Mouse (Mus musculus) kidney, embryonic 15.5 days (tissue): ENCODE measurements around the gene Nhlrc3. TPM values are rescaled to one million over a fixed set of nuclear protein-coding genes. Genes with fewer than 3 reads are reported as not detected.

Experiments
- ATAC-seq: fragments of 200-750 bp; cut with Nextera tagmentation; replicated peaks from 2 replicates; pipeline ENCODE4 v1.8.0; 2017; ENCODE audit warnings: moderate TSS enrichment; ENCODE audit not compliant: low FRiP score
- H3K27ac ChIP-seq: fragments of 300-500 bp; sonication (generic); 2 replicates; pipeline ENCODE4 v1.5.1; 2015; ENCODE audit warnings: mild to moderate bottlenecking, inconsistent platforms
- H3K27me3 ChIP-seq: fragments of 300-500 bp; sonication (generic); 2 replicates; pipeline ENCODE4 v1.6.1; 2015; ENCODE audit warnings: inconsistent platforms
- H3K36me3 ChIP-seq: fragments of 300-500 bp; sonication (generic); 2 replicates; pipeline ENCODE4 v1.6.1; 2015; ENCODE audit warnings: inconsistent platforms
- H3K4me1 ChIP-seq: fragments of 300-500 bp; sonication (generic); 2 replicates; pipeline ENCODE4 v1.6.1; 2015; ENCODE audit warnings: inconsistent platforms
- H3K4me2 ChIP-seq: fragments of 300-500 bp; sonication (generic); 2 replicates; pipeline ENCODE4 v1.6.1; 2015; ENCODE audit warnings: moderate library complexity, mild to moderate bottlenecking, inconsistent platforms
- H3K4me3 ChIP-seq: fragments of 300-500 bp; sonication (generic); replicated peaks from 2 replicates; pipeline ENCODE4 v1.5.1; 2015; ENCODE audit warnings: mild to moderate bottlenecking, inconsistent platforms
- H3K9ac ChIP-seq: fragments of 300-500 bp; sonication (generic); 2 replicates; pipeline ENCODE4 v1.6.1; 2015; ENCODE audit warnings: mild to moderate bottlenecking, inconsistent platforms
- H3K9me3 ChIP-seq: fragments of 300-500 bp; sonication (generic); replicated peaks from 2 replicates; pipeline ENCODE4 v1.6.1; 2016; ENCODE audit warnings: inconsistent platforms
- WGBS: fragments of 180-500 bp; shearing (Covaris S2); methylation state at CpG from one replicate; pipeline ENCODE4 v1.1.7; 2015; ENCODE audit warnings: mixed read lengths; 5-methylcytosine and 5-hydroxymethylcytosine counted together
- polyA plus RNA-seq: library from polyadenylated mRNA; unstranded; fragments of >200 nt; fragmentation: Nextera tagmentation; extraction: Ambion mirVana; gene quantifications from 2 replicates; pipeline ENCODE4 v1.2.1, GENCODE M21; 2015

Gene Nhlrc3
- polyA plus RNA-seq, 1 experiment from 2014 or later: 9.9 TPM

DNA sequence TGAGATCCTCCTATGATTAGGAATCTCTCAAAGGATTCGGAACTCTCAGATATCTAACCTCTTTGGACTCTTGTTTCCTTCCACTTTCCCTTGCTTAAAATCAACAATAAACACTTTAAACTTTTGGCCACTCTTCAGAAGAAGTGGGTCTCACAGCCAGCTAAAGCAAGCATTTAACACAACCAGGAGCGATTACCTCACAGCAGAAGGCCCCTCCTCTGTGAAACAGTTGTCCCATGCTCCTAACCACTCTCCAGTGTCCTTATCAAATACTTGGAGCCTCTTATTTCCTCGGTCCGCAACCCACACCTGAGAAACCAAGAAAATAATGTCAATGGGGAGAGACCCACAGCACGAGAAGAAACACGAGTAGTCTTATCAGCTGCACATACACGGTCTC lies 9.8 kb downstream of the Nhlrc3 start:
- H3K27me3 ChIP-seq: no peaks in the 10 kb centered on the region
- 93% methylated on average over 7 of the region's 7 CpGs for WGBS
- H3K4me2 ChIP-seq: no peak overlapping the region
- H3K9me3 ChIP-seq: no peaks in the 10 kb centered on the region
- no peak overlapping the region for H3K9ac ChIP-seq
- H3K4me1 ChIP-seq: no peaks in the 10 kb centered on the region
- peaks cover 93% of the 10 kb centered on the region for H3K36me3 ChIP-seq
- ATAC-seq: no peak
- no peak overlapping the region for H3K27ac ChIP-seq
- no peak overlapping the region for H3K4me3 ChIP-seq

DNA sequence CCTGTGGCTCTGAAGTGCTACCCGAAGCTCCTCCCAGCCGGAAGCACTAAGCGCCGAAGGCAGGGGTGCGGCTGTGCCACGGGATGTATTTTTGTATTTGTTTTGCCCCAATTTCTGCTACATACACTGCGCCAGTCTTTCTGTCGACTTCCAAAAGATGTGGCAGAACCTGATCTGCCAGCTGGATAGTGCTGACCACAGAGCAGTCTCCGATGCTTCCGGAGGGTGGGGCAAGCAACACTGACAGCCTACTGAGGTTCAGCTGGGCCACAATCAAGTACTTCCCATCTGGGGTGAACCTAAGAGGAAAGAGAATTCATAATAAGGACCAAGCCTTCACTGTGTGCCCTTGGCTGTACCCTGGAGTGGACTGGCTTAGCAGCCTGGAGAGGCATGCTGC lies 10.8 kb downstream of the Nhlrc3 start:
- H3K27ac ChIP-seq: no peak overlapping the region
- H3K36me3 ChIP-seq: peaks cover 85% of the 10 kb centered on the region
- H3K4me2 ChIP-seq: no peak overlapping the region
- no peaks in the 10 kb centered on the region for H3K9me3 ChIP-seq
- no peak overlapping the region for H3K9ac ChIP-seq
- H3K4me1 ChIP-seq: peaks cover 3% of the 10 kb centered on the region; the same call in 1 of the 2 replicates
- no peaks in the 10 kb centered on the region for H3K27me3 ChIP-seq
- no peak overlapping the region for H3K4me3 ChIP-seq
- 90% methylated on average over 10 of the region's 10 CpGs for WGBS
- no peak for ATAC-seq

DNA sequence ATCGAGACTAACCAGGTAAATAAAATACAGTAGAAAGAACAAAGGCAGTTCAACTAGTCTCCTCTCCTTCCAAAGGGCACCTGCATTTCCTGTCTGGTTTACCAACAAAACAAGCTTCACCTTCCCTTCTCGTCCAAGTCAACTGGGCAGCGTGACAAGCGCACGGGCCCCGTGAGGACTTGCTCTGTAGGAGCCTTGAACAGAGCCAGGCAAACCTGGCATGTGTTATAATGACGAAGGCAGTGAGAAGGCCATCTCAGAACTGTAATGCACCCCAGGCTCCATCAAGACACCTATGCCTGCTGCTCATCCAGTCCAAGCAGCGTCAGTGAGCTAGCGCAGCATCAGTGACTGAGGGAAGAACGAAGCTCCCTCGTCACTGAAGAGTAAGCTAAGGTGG lies 12.5 kb downstream of the Nhlrc3 start:
- Histone ChIP-seq H3K36me3 (peaks cover 70% of the 10 kb centered on the region), H3K27ac (no peak overlapping the region), H3K4me1 (peaks cover 3% of the 10 kb centered on the region; the same call in 1 of the 2 replicates), H3K4me3 (no peak overlapping the region), H3K4me2 (no peak overlapping the region), H3K9me3 (no peaks in the 10 kb centered on the region), H3K9ac (no peak overlapping the region), H3K27me3 (no peaks in the 10 kb centered on the region)
- no peak for ATAC-seq
- 94% methylated on average over 11 of the region's 11 CpGs for WGBS

DNA sequence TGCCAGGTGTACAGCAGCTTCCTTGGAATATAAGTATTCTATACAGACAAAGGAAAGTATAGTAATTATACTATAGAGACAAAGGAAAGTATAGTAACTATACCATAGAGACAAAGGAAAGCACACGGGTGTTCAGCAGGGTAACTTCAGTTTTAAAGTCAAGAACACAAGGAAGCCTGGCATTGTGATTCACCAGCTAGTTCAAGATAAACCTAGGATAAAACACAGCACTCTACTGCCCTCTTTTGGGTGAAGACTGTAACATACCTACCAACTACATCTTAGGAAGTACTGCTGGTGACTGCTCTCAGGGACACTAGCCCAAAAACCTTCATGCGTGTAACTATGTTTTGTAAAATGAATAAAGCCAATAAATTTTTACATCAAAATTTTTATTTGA lies 14.9 kb downstream of the Nhlrc3 start:
- peak; percentile 54; the same call in 1 of the 2 replicates for ATAC-seq
- Histone ChIP-seq H3K4me1 (peaks cover 3% of the 10 kb centered on the region; the same call in 1 of the 2 replicates), H3K36me3 (peaks cover 46% of the 10 kb centered on the region), H3K9me3 (no peaks in the 10 kb centered on the region), H3K9ac (no peak overlapping the region), H3K27ac (no peak overlapping the region), H3K27me3 (no peaks in the 10 kb centered on the region), H3K4me3 (no peak overlapping the region), H3K4me2 (no peak overlapping the region)
- 16% methylated on average over 2 of the region's 2 CpGs for WGBS

DNA sequence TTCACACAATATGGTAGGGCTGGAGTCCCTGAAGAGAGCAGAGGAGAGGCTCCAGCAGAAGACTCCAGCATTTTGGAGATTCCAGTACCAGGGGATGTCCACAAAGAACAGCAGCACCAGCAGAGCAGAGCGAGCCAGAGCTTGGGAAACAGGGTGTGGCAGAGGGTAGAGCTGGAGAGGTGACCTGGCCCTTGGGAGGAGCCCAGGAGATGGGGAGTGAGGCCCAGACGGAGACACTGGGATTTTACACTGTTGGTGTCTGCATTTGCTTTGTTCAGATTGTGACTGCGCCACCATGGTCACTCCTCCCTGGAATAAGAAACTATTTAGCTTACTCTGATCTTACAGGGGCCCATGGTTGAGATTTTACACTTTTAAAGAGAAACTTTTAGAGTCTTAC lies 16.3 kb downstream of the Nhlrc3 start:
- no peak overlapping the region for H3K9ac ChIP-seq
- no peaks in the 10 kb centered on the region for H3K27me3 ChIP-seq
- peaks cover 32% of the 10 kb centered on the region for H3K36me3 ChIP-seq
- no peaks in the 10 kb centered on the region for H3K9me3 ChIP-seq
- no peak for ATAC-seq
- no peak overlapping the region for H3K4me3 ChIP-seq
- no peak overlapping the region for H3K27ac ChIP-seq
- H3K4me1 ChIP-seq: peaks cover 3% of the 10 kb centered on the region; the same call in 1 of the 2 replicates
- WGBS: 86% methylated on average over 3 of the region's 3 CpGs
- no peak overlapping the region for H3K4me2 ChIP-seq

DNA sequence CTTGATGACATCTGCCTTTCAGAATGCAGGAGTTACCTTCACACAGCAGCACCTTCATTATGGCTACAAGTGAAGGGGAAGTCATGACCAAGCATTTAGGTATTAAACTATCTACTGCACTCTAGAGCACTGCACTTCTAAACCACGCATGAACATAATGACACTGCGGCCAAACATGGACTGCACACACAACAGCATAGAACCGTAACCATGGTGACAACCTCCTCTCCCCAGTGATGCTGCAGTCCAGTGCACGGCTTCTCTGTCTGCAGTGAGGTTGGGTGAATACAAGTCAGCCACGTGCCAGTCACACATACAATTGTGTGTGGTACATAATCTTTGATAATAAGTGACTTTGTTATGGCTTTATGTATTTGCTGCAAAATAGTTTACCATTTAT lies 17.6 kb downstream of the Nhlrc3 start:
- H3K27ac ChIP-seq: no peak overlapping the region
- H3K9me3 ChIP-seq: no peaks in the 10 kb centered on the region
- H3K4me2 ChIP-seq: no peak overlapping the region
- no peaks in the 10 kb centered on the region for H3K27me3 ChIP-seq
- H3K9ac ChIP-seq: no peak overlapping the region
- H3K4me3 ChIP-seq: no peak overlapping the region
- H3K36me3 ChIP-seq: peaks cover 20% of the 10 kb centered on the region
- WGBS: 90% methylated on average over 5 of the region's 5 CpGs
- ATAC-seq: no peak
- peaks cover 3% of the 10 kb centered on the region; the same call in 1 of the 2 replicates for H3K4me1 ChIP-seq

DNA sequence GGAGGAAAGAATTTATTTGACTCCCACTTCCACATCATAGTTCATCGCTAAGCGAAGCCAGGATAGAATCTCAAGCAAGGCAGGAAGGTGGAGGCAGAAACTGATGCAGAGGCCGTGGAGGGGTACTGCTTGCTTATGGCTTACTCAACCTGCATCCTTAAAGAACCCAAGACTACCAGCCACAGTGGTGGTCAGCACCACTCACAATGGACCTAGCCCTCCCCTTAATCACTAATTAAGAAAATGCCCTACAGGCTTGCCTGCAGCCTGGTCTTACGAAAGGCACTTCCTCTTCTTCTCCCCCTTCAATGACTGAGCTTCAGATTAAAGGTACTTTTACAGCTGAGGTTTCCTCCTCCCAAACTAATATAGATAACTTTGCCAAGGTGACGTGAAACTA lies 26.6 kb downstream of the Nhlrc3 start:
- ATAC-seq: no peak
- H3K9me3 ChIP-seq: no peaks in the 10 kb centered on the region
- H3K4me1 ChIP-seq: no peaks in the 10 kb centered on the region
- no peak overlapping the region for H3K4me3 ChIP-seq
- WGBS: 61% methylated on average over 5 of the region's 5 CpGs
- H3K27ac ChIP-seq: no peak overlapping the region
- no peak overlapping the region for H3K4me2 ChIP-seq
- no peaks in the 10 kb centered on the region for H3K27me3 ChIP-seq
- no peaks in the 10 kb centered on the region for H3K36me3 ChIP-seq
- no peak overlapping the region for H3K9ac ChIP-seq

DNA sequence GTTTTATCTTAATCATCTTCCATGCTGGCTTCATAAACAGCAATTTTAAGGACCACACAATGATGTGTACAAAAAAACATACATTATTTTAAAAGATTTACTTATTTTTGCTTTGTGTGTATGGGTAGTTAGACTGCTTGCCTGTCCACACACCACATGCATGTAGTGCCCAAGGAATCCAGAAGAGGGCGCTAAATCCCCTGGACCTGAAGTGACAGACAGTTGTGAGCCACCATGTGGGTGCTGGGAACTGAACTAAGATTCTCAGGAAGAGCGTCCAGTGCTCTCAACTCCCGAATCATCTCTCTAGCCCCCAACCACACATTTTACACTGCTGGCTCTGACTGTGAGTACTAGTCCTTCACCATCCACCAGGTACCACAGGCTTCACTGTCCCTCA lies 28.5 kb downstream of the Nhlrc3 start:
- no peak for ATAC-seq
- Histone ChIP-seq H3K4me2 (no peak overlapping the region), H3K36me3 (no peaks in the 10 kb centered on the region), H3K27me3 (no peaks in the 10 kb centered on the region), H3K9ac (no peak overlapping the region), H3K4me1 (no peaks in the 10 kb centered on the region), H3K27ac (no peak overlapping the region), H3K4me3 (no peak overlapping the region), H3K9me3 (no peaks in the 10 kb centered on the region)
- 78% methylated on average over 3 of the region's 3 CpGs for WGBS

DNA sequence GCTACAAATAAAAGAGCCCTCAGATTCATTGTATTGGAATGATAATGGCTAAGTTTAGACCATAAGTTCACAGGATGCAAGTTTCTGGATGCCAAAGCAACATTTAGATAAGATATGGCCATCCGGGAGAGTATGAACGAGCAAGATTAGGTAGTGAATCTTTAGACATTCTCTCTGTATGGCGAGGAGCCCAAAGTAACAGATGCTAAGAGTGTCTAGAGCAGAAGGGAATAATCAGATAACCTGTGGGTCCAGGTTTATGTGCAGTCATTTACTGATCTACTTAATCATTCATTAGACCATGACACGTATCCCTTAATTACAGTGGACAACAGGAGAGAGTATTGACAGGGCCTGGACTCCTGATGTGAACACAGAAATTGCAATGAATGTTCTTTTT lies 39.6 kb downstream of the Nhlrc3 start:
- Histone ChIP-seq H3K4me1 (no peaks in the 10 kb centered on the region), H3K27me3 (no peaks in the 10 kb centered on the region), H3K9ac (no peak overlapping the region), H3K9me3 (no peaks in the 10 kb centered on the region), H3K4me3 (no peak overlapping the region), H3K36me3 (no peaks in the 10 kb centered on the region), H3K4me2 (no peak overlapping the region), H3K27ac (no peak overlapping the region)
- no peak for ATAC-seq
- WGBS: 81% methylated on average over 4 of the region's 4 CpGs

DNA sequence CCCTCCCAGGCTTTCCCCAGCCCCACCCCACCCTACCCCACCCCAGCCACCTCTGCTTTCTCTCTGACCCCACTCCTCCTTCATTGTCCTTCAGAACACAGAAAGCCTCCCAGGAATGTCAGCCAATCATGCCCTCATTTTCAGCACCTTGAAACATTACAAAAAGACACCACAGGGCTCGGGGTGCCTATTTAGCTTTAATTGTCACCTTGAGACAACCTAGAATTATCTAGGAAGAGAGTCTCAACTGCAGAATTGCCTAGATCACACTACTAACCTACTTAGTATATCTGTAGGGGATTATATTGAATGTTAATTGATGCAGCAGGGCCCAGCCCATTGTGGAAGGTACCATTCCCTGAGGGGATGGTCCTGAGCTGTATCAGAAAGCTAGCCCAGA lies 40.4 kb downstream of the Nhlrc3 start:
- H3K9me3 ChIP-seq: no peaks in the 10 kb centered on the region
- H3K4me3 ChIP-seq: no peak overlapping the region
- no peak for ATAC-seq
- H3K27ac ChIP-seq: no peak overlapping the region
- H3K36me3 ChIP-seq: no peaks in the 10 kb centered on the region
- H3K4me2 ChIP-seq: no peak overlapping the region
- H3K27me3 ChIP-seq: no peaks in the 10 kb centered on the region
- 67% methylated on average over 1 of the region's 1 CpGs for WGBS
- H3K9ac ChIP-seq: no peak overlapping the region
- no peaks in the 10 kb centered on the region for H3K4me1 ChIP-seq

DNA sequence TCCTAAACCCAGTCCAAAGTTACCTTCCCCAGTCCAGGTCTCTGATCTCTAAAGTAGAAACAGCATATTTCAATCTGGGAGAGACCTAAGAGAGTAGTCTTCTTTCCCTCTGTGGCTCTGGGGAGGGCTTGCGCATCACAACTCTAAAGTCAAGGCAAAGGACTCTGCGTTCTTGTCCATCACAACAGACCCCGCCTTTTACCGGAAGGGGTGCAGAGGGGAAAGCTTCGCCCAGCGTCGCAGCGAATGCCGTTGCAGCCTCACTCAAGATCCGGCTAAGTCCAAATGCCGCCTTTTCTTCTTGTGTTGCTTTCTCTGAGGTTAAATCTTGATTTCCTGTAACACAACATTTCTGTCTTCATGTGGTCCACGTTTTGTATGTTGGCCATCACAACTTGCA lies 41.5 kb downstream of the Nhlrc3 start:
- Histone ChIP-seq H3K9me3 (no peaks in the 10 kb centered on the region), H3K27me3 (no peaks in the 10 kb centered on the region), H3K4me2 (no peak overlapping the region), H3K27ac (no peak overlapping the region), H3K4me1 (no peaks in the 10 kb centered on the region), H3K9ac (no peak overlapping the region), H3K4me3 (no peak overlapping the region), H3K36me3 (no peaks in the 10 kb centered on the region)
- no peak for ATAC-seq
- 91% methylated on average over 12 of the region's 12 CpGs for WGBS

DNA sequence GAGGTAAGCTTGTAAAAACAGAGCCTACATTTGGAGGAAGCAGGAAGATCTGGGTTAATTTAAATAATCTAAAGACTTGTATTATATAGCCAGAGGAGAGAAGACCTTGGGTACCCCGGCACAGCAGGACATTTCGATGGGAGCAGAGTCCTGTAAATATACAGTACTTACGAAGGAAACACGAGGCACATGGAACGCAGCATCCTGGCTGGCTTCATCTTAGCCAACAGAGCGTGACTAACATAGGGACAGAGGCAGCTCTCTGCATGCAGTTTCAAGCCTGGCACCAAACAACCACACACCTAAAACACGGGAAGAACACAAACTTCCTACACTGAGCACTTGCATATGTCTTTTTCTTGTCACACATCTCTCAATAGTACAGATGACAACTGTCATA lies 45.4 kb downstream of the Nhlrc3 start:
- H3K4me3 ChIP-seq: no peak overlapping the region
- H3K9me3 ChIP-seq: no peaks in the 10 kb centered on the region
- H3K9ac ChIP-seq: no peak overlapping the region
- WGBS: 68% methylated on average over 7 of the region's 7 CpGs
- H3K4me2 ChIP-seq: no peak overlapping the region
- no peak overlapping the region for H3K27ac ChIP-seq
- H3K36me3 ChIP-seq: no peaks in the 10 kb centered on the region
- no peak for ATAC-seq
- peaks cover 13% of the 10 kb centered on the region for H3K4me1 ChIP-seq
- no peaks in the 10 kb centered on the region for H3K27me3 ChIP-seq

DNA sequence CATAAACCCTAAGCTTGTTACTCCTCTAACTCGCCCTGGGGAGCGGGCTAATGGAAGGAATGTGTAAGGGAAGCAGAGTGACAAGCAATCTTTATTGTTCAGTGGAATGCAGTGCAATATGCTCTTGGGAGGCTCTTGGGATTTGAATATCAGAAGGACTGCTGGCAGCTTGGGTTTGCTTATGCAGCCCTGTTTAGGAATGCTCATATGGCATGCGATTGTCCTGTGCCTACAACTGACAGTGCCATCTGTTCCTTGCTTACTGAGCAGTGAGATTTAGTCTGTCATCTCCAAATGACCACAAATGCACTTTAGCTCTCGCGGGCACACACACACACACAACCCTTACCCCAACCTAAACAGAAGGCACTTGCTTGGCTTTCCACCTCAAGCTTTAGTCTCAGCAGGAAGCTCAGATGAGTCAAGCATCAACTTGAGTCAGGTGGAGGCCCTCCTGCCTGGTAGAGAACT lies 47.1 kb downstream of the Nhlrc3 start:
- no peak overlapping the region for H3K4me3 ChIP-seq
- peaks cover 18% of the 10 kb centered on the region for H3K4me1 ChIP-seq
- H3K4me2 ChIP-seq: no peak overlapping the region
- ATAC-seq: no peak
- H3K36me3 ChIP-seq: no peaks in the 10 kb centered on the region
- no peak overlapping the region for H3K27ac ChIP-seq
- H3K27me3 ChIP-seq: no peaks in the 10 kb centered on the region
- no peaks in the 10 kb centered on the region for H3K9me3 ChIP-seq
- WGBS: 64% methylated on average over 5 of the region's 5 CpGs
- no peak overlapping the region for H3K9ac ChIP-seq
